Mouse (Mus musculus) thymus, adult 2 months (tissue): Measurements from ENCODE around the gene Ppp1r14a.

Experiments used
- CTCF ChIP-seq: fragments of 200-500 bp; IDR thresholded peaks from 2 replicates; pipeline ENCODE4 v1.5.1; 2012; ENCODE audit warnings: mild to moderate bottlenecking, control low read depth, low read length, moderate library complexity, borderline replicate concordance; ENCODE audit not compliant: control insufficient read depth, poor library complexity, insufficient read depth; ENCODE audit errors: extremely low read depth
- POLR2A ChIP-seq: fragments of 200-500 bp; IDR thresholded peaks from 2 replicates; pipeline ENCODE4 v1.6.1; 2012; ENCODE audit warnings: mild to moderate bottlenecking, low read length, control low read depth, moderate library complexity; ENCODE audit not compliant: control insufficient read depth, poor library complexity, insufficient read depth; ENCODE audit errors: extremely low read depth

DNA sequence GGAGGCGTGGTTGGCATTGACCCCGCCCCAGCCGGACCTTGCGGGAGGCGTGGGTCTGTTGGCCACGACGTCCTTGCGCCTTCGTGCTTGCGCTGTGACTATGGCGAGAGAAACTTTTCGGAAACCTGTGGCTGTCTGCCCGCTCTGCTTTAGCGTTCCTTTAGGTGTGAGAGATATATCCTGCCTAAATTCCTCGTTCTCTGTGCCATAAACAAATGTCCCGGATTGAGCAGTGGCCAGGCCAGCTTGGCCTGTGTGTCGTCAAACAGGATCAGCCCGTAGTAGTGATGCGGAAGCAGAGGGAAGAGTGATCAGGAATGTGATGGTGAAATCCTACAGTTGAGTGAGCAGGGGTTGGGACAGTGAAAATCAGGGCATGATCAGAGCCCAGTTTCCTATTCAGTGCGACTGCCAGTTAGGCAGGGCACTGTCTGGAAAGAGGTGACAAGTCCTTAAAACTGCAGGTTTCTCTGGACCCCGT lies 7.0 kb upstream of the Ppp1r14a start:
- TF ChIP-seq CTCF (no peak), POLR2A (no peak)
